Mouse (Mus musculus) C2C12 (cell line): Measurements from ENCODE around the gene Rpgrip1l.

Source experiments
- CEBPB ChIP-seq: IDR thresholded peaks from one replicate; pipeline ENCODE4 v1.6.1; 2011; ENCODE audit warnings: low read depth, mild to moderate bottlenecking, control low read depth, moderate library complexity
- CTCF ChIP-seq: IDR thresholded peaks from one replicate; pipeline ENCODE4 v1.5.1; 2011; ENCODE audit not compliant: control insufficient read depth, insufficient read depth, insufficient read length
- FOSL1 ChIP-seq: IDR thresholded peaks from one replicate; pipeline ENCODE4 v1.8.0; 2011; ENCODE audit warnings: mild to moderate bottlenecking, low read length; ENCODE audit not compliant: poor library complexity, insufficient read depth, severe bottlenecking
- MAX ChIP-seq: IDR thresholded peaks from one replicate; pipeline ENCODE4 v1.6.1; 2011; ENCODE audit warnings: mild to moderate bottlenecking, control low read depth
- MYOD1 ChIP-seq: IDR thresholded peaks from one replicate; pipeline ENCODE4 v1.6.1; 2011; ENCODE audit warnings: low read depth; ENCODE audit not compliant: control insufficient read depth, insufficient read length
- MYOG ChIP-seq: IDR thresholded peaks from one replicate; pipeline ENCODE4 v1.6.1; 2011; ENCODE audit not compliant: control insufficient read depth, insufficient read length; ENCODE audit errors: extremely low read depth
- USF1 ChIP-seq: IDR thresholded peaks from one replicate; pipeline ENCODE4 v1.6.1; 2011; ENCODE audit warnings: low read depth, mild to moderate bottlenecking, control low read depth, moderate library complexity

- TF ChIP-seq FOSL1 (no peak), CTCF (no peak), CEBPB (no peak), MAX (no peak), MYOG (no peak), USF1 (no peak), MYOD1 (no peak)
Observed at GRCm38 (mm10) chr8:91234097-91234496, 79.0 kb downstream of the Rpgrip1l start.
